Mouse (Mus musculus): Measurements from ENCODE around the gene AI597479. TPM values are rescaled to one million over a fixed set of nuclear protein-coding genes. Genes with fewer than 3 reads are reported as not detected.
A peak's percentile ranks its signal among the peaks of the same experiment; 100 is the strongest.

Gene AI597479
- polyA plus RNA-seq, 1 experiment = 6.6 TPM

- no peak for TF ChIP-seq MYOD1 (IDR thresholded peaks at IDR 0.05; ENCODE audit: control insufficient read depth, insufficient read length, low read depth)
- TF ChIP-seq CTCF (IDR thresholded peaks at IDR 0.05; ENCODE audit: control insufficient read depth, insufficient read depth, insufficient read length) = peak; percentile 41
- H3K4me3 ChIP-seq (ENCODE audit: insufficient read depth, poor library complexity, severe bottlenecking) = no peak overlapping the region
- no peaks in the 10 kb centered on the region for H3K79me2 ChIP-seq (ENCODE audit: control insufficient read depth, insufficient read depth)
- no peaks in the 10 kb centered on the region for H3K27me3 ChIP-seq (ENCODE audit: control insufficient read depth, insufficient read depth, insufficient read length)
- peaks cover 57% of the 10 kb centered on the region for H3K36me3 ChIP-seq (ENCODE audit: control insufficient read depth, insufficient read depth)
- H3K79me3 ChIP-seq (ENCODE audit: low read depth) = no peaks in the 10 kb centered on the region
- H3ac ChIP-seq (ENCODE audit: control insufficient read depth, insufficient read length, low read depth) = no peak overlapping the region
Observed at GRCm38 (mm10) chr1:43110556-43110955, 12.0 kb downstream of the AI597479 start.

GRCm38 (mm10) chr1:43112882-43113281 lies 14.4 kb downstream of the AI597479 start:
- Histone ChIP-seq H3K4me3 (ENCODE audit: insufficient read depth, poor library complexity, severe bottlenecking) (no peak overlapping the region), H3K79me2 (ENCODE audit: control insufficient read depth, insufficient read depth) (no peaks in the 10 kb centered on the region), H3ac (ENCODE audit: control insufficient read depth, insufficient read length, low read depth) (no peak overlapping the region), H3K79me3 (ENCODE audit: low read depth) (no peaks in the 10 kb centered on the region), H3K27me3 (ENCODE audit: control insufficient read depth, insufficient read depth, insufficient read length) (no peaks in the 10 kb centered on the region), H3K36me3 (ENCODE audit: control insufficient read depth, insufficient read depth) (peaks cover 55% of the 10 kb centered on the region)
- TF ChIP-seq MYOG (IDR thresholded peaks at IDR 0.05; ENCODE audit: control insufficient read depth, extremely low read depth, insufficient read length) (no peak), FOSL1 (IDR thresholded peaks at IDR 0.05; ENCODE audit: insufficient read depth, low read length, poor library complexity, severe bottlenecking) (no peak), CTCF (IDR thresholded peaks at IDR 0.05; ENCODE audit: control insufficient read depth, insufficient read depth, insufficient read length) (no peak), MAX (IDR thresholded peaks at IDR 0.05) (no peak), MYOD1 (IDR thresholded peaks at IDR 0.05; ENCODE audit: control insufficient read depth, insufficient read length, low read depth) (no peak), CEBPB (IDR thresholded peaks at IDR 0.05; ENCODE audit: low read depth) (no peak), USF1 (IDR thresholded peaks at IDR 0.05; ENCODE audit: low read depth) (no peak)

GRCm38 (mm10) chr1:43117435-43117834 lies 18.9 kb downstream of the AI597479 start:
- TF ChIP-seq CEBPB (IDR thresholded peaks at IDR 0.05; ENCODE audit: low read depth) = no peak
- no peak for TF ChIP-seq MYOD1 (IDR thresholded peaks at IDR 0.05; ENCODE audit: control insufficient read depth, insufficient read length, low read depth)
- no peak for TF ChIP-seq MYOG (IDR thresholded peaks at IDR 0.05; ENCODE audit: control insufficient read depth, extremely low read depth, insufficient read length)
- TF ChIP-seq CTCF (IDR thresholded peaks at IDR 0.05; ENCODE audit: control insufficient read depth, insufficient read depth, insufficient read length) = no peak
- no peak for TF ChIP-seq USF1 (IDR thresholded peaks at IDR 0.05; ENCODE audit: low read depth)
- no peak for TF ChIP-seq MAX (IDR thresholded peaks at IDR 0.05)
- no peak for TF ChIP-seq FOSL1 (IDR thresholded peaks at IDR 0.05; ENCODE audit: insufficient read depth, low read length, poor library complexity, severe bottlenecking)
- Histone ChIP-seq H3K79me3 (ENCODE audit: low read depth) (no peaks in the 10 kb centered on the region), H3ac (ENCODE audit: control insufficient read depth, insufficient read length, low read depth) (no peak overlapping the region), H3K79me2 (ENCODE audit: control insufficient read depth, insufficient read depth) (no peaks in the 10 kb centered on the region), H3K4me3 (ENCODE audit: insufficient read depth, poor library complexity, severe bottlenecking) (no peak overlapping the region), H3K36me3 (ENCODE audit: control insufficient read depth, insufficient read depth) (peaks cover 55% of the 10 kb centered on the region), H3K27me3 (ENCODE audit: control insufficient read depth, insufficient read depth, insufficient read length) (no peaks in the 10 kb centered on the region)

- Histone ChIP-seq H3K27me3 (ENCODE audit: control insufficient read depth, insufficient read depth, insufficient read length) (no peaks in the 10 kb centered on the region), H3K79me3 (ENCODE audit: low read depth) (no peaks in the 10 kb centered on the region), H3ac (ENCODE audit: control insufficient read depth, insufficient read length, low read depth) (no peak overlapping the region), H3K4me3 (ENCODE audit: insufficient read depth, poor library complexity, severe bottlenecking) (no peak overlapping the region), H3K36me3 (ENCODE audit: control insufficient read depth, insufficient read depth) (peaks cover 71% of the 10 kb centered on the region), H3K79me2 (ENCODE audit: control insufficient read depth, insufficient read depth) (peaks cover under 1% of the 10 kb centered on the region)
- TF ChIP-seq CEBPB (IDR thresholded peaks at IDR 0.05; ENCODE audit: low read depth) (no peak), MYOG (IDR thresholded peaks at IDR 0.05; ENCODE audit: control insufficient read depth, extremely low read depth, insufficient read length) (no peak), MYOD1 (IDR thresholded peaks at IDR 0.05; ENCODE audit: control insufficient read depth, insufficient read length, low read depth) (no peak), FOSL1 (IDR thresholded peaks at IDR 0.05; ENCODE audit: insufficient read depth, low read length, poor library complexity, severe bottlenecking) (no peak), CTCF (IDR thresholded peaks at IDR 0.05; ENCODE audit: control insufficient read depth, insufficient read depth, insufficient read length) (no peak), USF1 (IDR thresholded peaks at IDR 0.05; ENCODE audit: low read depth) (no peak), MAX (IDR thresholded peaks at IDR 0.05) (no peak)
Observed at GRCm38 (mm10) chr1:43120950-43121349, 22.4 kb downstream of the AI597479 start.

- no peak for TF ChIP-seq CEBPB (IDR thresholded peaks at IDR 0.05; ENCODE audit: low read depth)
- no peak for TF ChIP-seq MYOG (IDR thresholded peaks at IDR 0.05; ENCODE audit: control insufficient read depth, extremely low read depth, insufficient read length)
- no peak for TF ChIP-seq USF1 (IDR thresholded peaks at IDR 0.05; ENCODE audit: low read depth)
- Histone ChIP-seq H3K36me3 (ENCODE audit: control insufficient read depth, insufficient read depth) (peaks cover 80% of the 10 kb centered on the region), H3K4me3 (ENCODE audit: insufficient read depth, poor library complexity, severe bottlenecking) (no peak overlapping the region), H3K79me3 (ENCODE audit: low read depth) (peaks cover 6% of the 10 kb centered on the region), H3K27me3 (ENCODE audit: control insufficient read depth, insufficient read depth, insufficient read length) (no peaks in the 10 kb centered on the region), H3K79me2 (ENCODE audit: control insufficient read depth, insufficient read depth) (peaks cover 15% of the 10 kb centered on the region), H3ac (ENCODE audit: control insufficient read depth, insufficient read length, low read depth) (peak overlapping the region; percentile 6)
Observed at GRCm38 (mm10) chr1:43122616-43123015, 24.1 kb downstream of the AI597479 start.

DNA sequence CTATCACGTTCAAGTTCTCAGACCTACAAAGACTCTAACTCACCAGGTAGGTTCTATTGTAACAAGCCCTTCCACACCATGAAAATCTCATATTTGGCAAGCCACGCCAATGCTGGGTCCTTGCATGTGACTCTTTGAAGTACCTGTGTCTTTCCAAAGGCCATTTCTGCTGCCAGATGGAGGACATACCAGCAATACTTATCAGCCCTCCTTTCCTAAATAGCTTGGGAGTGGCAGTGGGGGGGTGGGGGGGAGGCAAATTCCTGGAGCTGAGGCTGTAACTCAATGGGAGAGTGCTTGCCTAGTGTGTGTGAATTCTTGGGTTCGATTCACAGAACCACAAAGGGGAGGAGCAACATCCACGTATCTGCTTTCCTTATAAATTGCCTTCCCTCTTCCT lies 26.2 kb downstream of the AI597479 start:
- no peak overlapping the region for H3K4me3 ChIP-seq (ENCODE audit: insufficient read depth, poor library complexity, severe bottlenecking)
- peaks cover 9% of the 10 kb centered on the region for H3K79me3 ChIP-seq (ENCODE audit: low read depth)
- TF ChIP-seq CEBPB (IDR thresholded peaks at IDR 0.05; ENCODE audit: low read depth) (no peak), MYOD1 (IDR thresholded peaks at IDR 0.05; ENCODE audit: control insufficient read depth, insufficient read length, low read depth) (no peak), MYOG (IDR thresholded peaks at IDR 0.05; ENCODE audit: control insufficient read depth, extremely low read depth, insufficient read length) (no peak), FOSL1 (IDR thresholded peaks at IDR 0.05; ENCODE audit: insufficient read depth, low read length, poor library complexity, severe bottlenecking) (no peak), MAX (IDR thresholded peaks at IDR 0.05) (no peak), CTCF (IDR thresholded peaks at IDR 0.05; ENCODE audit: control insufficient read depth, insufficient read depth, insufficient read length) (no peak), USF1 (IDR thresholded peaks at IDR 0.05; ENCODE audit: low read depth) (no peak)
- H3K27me3 ChIP-seq (ENCODE audit: control insufficient read depth, insufficient read depth, insufficient read length) = no peaks in the 10 kb centered on the region
- no peak overlapping the region for H3ac ChIP-seq (ENCODE audit: control insufficient read depth, insufficient read length, low read depth)
- H3K36me3 ChIP-seq (ENCODE audit: control insufficient read depth, insufficient read depth) = peaks cover 89% of the 10 kb centered on the region
- H3K79me2 ChIP-seq (ENCODE audit: control insufficient read depth, insufficient read depth) = peaks cover 22% of the 10 kb centered on the region

Measured in C2C12 (cell line).